Mouse (Mus musculus): Measurements from ENCODE around the gene Usp11.
"Not testable (repeated sequence)": the region's sequence is repeated elsewhere in the genome, so short reads cannot be mapped to it uniquely, and the experiment has no call there.

Gene Usp11

DNA sequence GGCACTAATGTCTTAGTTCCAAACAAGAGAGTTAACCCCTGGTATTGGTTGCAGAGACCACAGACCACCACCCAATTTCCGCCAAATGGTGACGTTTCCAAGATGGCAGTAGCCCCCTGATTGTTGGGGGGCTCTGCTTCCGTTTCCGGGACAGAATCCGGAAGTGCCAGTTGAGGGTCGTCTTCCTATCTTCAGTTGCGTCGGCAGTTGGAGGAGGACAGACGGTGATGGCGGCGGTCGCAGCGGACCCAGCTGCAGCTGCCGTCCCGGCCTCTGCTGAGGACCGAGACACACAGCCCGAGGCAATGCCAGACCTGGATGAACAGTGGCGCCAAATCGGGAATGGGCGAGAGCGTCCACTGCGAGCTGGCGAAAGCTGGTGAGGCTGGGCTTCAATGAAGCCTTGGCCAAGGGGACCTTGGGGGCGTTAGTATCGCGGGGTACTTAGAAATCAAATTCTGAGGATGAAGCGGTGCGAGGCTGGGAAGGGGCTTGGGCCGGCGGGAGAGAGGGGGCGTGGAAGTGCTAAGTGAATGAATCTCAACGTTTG is at the start of gene Usp11:
Gene Usp11 (plus strand): TSS at position 166 of the 550 bp plus-strand sequence.
- DNase-seq (ENCODE audit: low spot score), result peak; percentile 16

DNA sequence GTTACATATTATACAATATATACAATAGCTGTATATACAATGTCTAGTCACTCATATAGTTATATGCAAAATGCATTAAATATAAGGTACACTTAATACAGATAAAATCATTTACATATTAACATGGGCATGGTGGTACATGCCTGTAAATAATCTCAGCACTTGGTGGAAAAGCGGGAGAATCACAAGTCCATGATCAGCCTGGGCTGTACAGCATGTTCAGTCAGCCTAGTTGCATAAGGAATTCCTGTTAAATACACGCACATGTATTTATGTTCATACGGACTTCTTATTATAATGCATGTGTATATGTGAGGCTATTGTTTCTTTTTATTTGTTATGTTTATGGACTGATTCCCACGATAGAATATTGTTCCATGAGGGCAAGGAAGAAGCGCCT is 46.1 kb upstream of the Usp11 start:
- no peak for DNase-seq (ENCODE audit: low spot score)

DNA sequence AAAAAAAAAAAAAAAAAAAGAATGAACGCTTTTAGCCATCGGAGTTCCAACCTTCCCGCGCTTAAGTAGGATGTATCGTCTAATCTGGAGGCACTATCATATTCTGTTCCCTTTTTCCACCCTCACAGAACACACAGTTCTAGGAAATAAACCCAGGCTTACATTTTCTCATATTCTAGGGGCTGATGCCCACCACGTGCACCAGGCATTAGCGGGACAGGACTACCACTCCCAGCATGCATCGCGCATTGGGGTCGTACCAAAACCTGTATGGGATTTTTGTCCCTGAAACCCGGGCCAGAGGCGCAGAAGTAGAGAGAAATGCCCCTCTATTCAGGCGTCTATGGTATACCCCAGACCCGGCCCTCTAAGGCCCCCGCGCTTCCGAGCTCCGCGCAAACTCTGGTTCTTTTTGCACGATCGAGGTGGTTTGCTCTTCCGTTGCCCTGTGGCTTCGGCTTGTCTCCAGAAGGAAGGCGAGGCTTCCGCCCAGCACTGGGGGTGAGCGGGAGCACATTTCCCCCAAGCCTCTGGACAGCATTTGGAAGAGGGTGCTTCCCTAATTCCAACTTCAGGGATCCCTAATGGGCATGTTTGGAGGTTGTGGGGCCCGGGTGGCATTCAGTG is 45.6 kb upstream of the Usp11 start, which contains the start of gene Uba1:
Gene Uba1 (plus strand): TSS at position 301 of the 627 bp plus-strand sequence.
- DNase-seq (ENCODE audit: low spot score), result peak; percentile 55

DNA sequence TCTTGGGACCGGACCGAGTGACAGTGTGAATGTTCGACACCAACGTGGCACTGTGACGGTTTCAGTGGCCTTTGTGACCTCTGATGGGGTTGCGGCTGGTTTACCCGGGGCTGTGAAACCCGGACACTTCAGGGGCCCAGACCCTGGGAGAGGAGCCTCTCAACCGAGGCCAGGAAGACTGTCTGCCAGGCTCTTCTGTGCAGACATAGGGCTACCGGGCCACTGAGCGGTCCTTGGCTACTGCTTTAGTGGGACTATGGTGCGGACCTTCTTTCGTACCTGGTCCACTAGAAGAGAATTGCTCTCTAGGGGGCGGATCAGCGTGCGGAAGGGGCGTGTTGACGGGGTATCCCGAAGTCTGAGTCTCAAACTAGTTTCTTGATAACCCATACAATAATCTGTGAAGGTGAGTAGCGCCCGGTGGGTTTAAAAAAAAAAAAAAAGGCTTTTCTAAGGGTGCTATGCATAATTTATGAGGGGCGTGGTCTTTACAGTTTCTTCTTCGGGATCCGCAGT is 44.8 kb upstream of the Usp11 start:
- DNase-seq (ENCODE audit: low spot score), result no peak

DNA sequence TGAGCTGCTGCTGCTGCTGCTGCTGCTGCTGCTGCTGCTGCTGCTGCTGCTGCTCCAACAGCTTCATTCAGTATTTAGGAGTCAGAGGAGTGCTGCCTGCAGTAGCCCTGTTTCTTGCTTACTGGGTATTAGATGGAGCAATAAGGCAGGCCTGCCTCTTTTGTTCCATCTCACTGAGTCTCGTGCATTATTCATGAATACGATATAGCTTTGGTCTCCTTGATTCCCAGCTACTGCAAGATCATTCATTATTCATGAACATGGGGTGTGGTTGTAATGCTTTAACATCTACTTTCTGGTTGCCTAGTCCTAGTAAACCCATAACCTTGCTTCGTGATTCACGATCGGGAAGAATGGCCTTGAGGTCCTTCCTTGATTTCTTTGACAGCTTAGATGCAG is 41.4 kb upstream of the Usp11 start:
- DNase-seq (ENCODE audit: low spot score), result peak; percentile 8

DNA sequence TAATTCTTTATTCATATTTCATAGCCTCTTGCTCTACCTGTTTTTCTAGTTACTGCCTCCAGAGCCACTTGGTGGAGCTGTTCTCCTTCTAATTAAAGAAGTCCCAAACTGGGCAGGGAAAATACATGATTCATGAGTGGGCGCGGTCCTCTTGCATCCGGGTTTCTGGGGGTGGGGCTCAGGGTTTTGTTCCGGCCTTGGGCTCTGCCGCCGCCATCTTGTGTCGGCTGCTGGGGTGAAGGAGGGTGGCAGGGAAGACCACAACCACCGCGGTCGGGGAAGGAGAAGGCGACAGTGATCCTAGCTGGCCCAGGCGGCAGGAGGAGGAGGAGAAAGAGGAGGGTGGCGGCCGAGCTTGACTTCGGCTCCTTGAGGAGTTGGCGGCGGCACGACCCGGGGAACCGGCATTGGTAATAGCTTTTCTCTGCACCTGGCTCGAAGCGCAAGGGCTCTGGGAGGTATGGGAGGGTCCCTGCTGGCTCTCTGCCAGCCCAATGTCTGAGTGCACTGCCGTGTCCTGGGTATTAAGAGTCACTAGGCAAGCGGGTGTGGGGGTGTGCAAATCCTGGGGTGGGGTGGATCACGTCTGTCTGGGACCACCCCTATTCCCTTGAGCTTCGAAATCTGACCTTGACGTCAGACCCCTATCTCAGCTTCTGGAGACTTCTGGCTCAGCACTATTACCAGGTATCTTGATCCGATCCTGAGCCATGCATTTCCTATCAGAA is 40.8 kb upstream of the Usp11 start:
- DNase-seq (ENCODE audit: low spot score), result peak; percentile 79

DNA sequence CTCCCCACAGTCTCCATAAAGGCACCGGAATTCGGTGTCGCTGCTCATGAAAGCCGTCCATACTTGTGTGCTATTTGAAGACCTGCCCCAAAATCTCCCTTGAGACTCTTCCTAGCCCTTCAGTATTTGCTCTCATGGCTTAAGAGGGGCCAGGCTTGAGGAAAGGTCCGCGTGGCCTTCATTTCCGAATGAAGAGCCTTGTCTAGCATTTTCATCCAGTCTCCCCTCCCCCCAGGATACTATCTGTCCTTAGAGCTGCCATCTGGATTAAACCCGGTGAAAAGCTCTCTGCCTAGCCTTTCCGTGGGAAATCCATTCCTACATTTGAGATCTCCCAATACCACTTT is 40.3 kb upstream of the Usp11 start:
- no peak for DNase-seq (ENCODE audit: low spot score)

DNA sequence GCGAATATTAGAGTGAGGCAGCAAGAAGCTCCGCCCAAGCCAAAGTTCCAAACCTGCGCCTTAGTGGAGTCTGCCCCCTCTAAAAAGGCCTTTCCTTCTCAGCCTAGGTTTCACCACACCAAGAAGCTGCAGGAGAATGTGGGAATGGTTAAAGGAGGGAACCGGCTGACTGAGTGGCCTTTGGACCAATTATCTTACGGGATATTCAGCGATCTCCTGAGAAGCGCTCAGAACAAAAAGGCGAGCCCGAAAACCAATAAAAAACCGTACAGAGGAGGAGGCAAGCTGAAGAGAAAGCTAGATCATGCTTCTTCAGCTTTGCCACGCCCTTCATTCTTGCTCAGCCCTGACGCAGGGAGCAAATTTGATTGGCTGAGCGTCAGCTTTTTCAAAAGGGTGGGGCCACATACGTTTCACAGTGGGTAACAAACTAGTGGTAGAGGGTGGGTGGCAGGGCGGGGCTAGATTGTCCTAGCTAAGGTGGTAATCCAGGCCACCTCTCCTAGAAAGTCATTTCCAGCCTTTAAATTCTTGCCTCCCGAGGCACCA is 16.1 kb upstream of the Usp11 start, which contains the start of gene Cdk16:
Gene Cdk16 (plus strand): TSS at position 436 of the 549 bp plus-strand sequence.
- DNase-seq (ENCODE audit: low spot score), result peak; percentile 68

DNA sequence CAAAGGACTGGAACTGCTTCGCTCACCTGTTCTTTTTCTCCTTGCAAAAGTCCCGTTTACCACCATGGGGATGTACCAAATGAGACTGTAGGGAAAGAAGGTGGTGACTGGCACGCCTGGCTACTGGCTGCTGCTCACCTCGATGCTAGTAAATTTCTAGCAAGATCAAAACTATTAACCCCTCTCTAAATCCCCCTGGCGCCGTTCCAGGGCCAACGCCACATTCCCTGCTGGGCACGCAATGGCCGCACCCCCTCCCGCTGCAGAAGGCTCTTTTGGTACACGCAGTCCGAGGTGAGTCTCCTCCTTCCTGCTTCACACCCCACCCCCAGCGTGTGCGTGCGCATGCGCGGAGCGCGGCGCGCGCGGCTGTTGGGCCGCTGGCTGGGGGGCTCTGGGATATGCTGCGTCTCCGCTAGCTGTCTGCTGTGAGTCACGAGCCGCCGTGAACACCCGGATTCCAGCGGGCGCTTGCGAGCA is 15.6 kb upstream of the Usp11 start:
- peak; percentile 27 for DNase-seq (ENCODE audit: low spot score)

DNA sequence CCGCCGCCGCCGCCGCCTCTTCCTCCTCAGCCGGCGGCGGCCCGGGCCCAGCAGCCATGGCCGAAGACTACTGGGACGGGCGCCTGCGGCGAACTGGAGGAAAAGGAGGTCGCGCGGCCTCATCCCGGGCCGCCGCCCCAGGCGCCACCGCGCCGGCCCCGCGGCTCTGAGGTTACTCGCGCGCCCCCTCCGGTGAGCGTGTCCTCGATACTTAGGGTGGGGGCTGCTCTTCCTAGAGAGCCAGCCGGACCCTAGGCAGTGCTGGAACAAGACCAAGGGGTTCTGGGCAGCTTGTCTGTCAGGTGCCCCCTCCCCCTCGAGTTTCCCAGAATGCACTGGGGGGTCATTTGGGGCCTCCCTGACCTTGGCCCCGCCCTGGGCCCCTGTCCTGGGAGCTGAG is 15.1 kb upstream of the Usp11 start:
- peak; percentile 10 for DNase-seq (ENCODE audit: low spot score)

DNA sequence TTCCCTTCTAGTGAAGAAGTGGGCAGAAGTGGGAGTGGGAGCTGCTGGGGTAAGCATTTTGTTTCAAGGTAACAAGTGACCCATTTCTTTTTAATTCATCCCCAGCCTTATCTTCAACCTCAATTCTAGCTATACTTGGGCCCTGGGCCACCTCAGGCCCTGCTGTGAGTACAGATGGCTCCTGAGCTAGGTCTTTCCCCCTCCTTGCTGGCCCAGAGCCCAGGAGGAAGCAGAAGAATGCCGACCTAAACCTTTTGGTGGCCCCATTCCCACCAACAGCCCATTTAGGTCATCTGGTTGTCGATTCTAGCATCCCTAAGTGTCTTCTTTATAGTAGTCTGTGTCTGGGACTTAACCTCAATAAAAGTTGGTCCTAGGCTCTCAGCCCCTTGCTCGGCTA is 12.1 kb upstream of the Usp11 start:
- DNase-seq (ENCODE audit: low spot score), result no peak

DNA sequence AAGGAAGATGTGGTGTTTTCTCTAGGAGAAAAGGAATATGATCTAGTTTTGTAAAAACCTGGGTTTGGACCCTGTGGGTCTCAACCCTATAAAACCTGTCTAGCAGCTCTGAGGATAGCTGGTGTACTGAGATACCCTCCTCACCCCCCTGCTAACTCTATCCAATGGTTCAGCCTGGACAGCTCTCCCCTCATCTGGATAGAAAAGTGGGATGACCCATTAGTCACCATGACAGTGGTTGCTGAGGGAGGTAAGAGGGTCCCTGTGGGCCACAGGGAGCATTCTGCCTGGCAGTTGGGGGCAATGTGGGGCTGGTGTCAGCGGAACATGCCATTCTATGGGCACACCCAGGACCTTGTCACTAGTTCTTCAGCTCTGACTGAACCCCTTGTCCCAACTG is 11.1 kb upstream of the Usp11 start:
- no peak for DNase-seq (ENCODE audit: low spot score)

DNA sequence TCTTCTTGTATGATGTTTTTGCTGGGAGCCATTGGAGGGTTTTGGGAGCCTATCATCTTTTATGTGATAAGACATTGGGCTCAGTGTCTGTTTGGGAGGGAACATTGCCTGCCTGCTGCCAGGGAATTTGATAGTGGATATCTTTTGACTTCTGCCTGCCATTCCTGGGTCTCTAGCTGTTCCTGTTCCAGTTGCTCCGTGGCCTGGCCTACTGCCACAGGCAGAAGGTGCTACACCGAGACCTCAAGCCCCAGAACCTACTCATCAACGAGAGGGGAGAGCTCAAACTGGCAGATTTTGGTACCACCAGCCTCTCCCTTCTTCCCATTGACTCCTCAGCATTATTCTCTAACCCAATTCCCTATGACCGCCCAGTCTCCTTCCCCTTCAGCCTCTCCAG is 7.9 kb upstream of the Usp11 start:
- DNase-seq (ENCODE audit: low spot score), result no peak

DNA sequence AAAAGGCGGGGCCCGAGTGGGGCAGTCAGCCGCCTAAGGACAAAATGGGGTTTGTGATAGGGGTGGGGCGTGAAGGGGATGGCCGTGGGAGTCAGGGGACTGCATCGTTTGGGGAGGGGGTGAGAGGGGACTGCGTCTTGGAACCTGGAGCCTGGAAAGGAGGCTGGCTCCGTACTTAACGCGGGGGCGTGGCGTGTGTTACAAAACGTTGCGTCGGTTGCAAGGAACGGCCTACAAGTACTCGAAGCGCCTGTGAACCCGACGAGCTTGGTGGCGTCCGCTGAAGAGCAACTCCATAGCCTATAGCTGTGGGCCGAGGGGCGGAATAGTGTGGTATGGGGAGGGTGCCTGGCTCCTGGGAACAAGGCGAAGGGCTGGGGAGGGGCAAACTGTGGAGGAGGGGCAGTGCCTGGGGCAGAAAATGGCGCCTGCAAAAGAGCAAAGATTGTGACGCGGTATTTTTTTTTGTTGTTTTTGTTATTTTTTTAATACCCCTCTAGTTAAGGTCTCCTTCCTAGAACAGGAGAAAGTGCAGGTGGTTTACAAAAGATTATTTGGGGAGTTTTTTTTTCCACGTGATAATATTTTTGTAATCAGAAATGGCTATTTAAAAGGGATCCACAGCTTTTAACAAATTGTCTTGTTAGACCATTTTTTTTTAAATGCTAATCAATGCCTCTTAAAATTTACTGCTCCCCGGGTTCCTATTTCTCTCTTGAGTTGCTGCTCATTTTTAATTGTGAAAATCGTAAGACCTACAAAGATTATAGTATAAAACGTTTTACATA is 783 bp downstream of the Usp11 start:
- DNase-seq (ENCODE audit: low spot score), result peak; percentile 20

DNA sequence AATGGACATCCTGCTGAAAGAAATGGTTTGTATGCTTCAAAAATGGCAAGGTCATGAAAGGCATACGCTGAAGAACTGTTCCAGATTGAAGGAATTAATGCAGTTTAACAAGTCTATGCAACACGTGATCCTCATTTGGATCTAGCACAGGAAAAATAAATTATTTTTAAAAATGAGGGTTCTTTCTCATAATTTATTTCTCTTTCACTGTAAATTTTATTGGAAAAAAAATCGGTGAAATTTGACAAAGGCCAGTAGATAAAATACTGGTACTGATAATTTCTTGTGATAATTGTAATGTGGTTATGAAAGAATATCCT is 1.3 kb downstream of the Usp11 start:
- no peak for DNase-seq (ENCODE audit: low spot score)

DNA sequence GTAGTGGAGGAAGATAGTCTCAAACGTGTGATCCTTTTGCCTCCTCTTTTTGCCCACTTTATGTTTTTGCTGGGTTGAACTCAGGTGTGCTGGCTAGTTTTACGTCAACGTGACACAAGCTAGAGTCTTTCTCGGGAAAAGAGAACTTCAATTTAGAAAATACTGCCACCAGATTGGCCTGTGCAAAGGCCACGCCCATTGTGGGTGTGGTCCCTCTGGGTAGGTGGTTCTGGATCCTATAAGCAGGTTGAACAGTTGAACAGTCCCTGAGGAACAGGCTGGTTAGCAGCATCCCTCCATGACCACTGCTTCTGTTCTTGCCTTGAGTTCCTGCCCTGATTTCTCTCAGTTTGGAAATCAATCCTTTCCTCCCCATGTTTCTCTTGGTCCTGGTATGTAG is 25.0 kb downstream of the Usp11 start:
- DNase-seq (ENCODE audit: low spot score), result no peak

DNA sequence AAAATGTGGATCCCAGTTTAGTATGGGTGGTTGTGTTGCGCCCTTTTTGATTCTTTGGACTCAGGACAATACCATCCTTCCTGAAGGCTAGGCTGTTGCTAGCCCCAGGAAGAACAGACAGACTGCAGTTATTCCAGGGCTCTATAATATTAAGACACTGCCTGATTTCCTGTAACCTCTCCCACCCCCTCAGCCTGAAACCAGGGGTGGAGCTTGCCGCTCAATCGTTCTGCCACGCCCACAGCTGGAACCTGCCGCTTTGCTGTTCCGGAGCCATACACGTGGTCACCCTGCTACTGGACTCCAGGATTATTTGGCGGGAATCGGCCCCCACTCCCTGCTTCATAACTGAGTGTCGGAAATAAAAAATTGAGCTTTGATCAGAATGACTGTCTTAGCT is 26.3 kb downstream of the Usp11 start:
- not testable (repeated sequence) for DNase-seq (ENCODE audit: low spot score)

DNA sequence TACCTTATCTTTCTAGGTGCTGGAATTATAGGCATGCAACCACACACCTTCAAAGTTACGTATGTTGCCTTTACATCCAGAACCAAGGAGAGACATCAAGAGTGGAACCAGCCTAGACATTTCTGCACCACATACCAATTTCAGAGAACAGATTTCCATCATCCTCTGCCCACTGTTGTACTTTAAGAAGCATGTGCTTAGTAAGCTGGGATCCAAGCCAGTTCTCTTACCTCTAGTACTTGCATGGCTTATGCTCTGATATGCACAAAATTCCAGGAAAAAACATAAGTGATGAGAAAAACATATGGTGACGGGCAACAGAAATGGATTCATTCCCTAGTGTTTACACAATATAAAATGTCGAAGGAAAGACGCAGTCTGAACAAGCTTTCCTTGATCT is 32.8 kb downstream of the Usp11 start:
- peak; percentile 11 for DNase-seq (ENCODE audit: low spot score)

DNA sequence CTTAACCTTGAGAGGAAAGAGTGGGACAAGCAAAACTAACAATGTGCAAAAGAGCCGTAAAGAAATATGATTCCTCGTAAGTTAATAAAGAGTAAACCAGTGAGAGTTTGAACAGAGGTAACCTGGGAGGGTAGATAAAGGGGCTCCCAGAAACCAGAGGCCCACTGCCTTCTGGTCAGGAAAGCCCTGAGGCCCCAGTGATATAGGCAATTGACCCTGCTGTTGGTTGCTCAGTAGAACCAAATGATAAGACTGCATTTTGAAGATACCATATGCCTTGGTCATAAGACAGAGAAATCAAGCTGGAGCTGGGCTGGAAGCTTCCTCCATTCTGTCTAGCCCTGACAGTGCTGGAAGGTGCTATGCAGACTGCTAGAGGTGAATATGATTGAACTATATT is 45.1 kb downstream of the Usp11 start:
- no peak for DNase-seq (ENCODE audit: low spot score)

DNA sequence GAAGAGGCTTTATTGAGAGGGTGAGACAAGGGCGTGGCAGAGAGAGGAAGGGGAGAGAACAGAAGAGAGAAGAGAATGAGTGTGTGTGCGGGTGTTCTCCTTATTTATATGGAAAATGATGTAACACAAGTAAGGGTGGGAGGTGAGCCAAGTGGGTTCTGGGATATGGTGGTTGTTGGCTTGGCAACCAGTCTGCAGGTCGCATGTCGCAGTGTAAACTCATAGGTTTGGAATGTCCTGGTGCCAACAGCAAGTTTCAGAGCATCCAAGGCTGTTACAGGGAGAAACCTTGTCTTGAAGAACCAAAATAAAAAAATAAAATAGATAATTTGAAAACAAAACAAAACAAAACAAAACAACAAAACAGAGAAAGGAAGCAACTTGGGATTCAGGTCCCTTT is 57.5 kb downstream of the Usp11 start:
- no peak for DNase-seq (ENCODE audit: low spot score)

All from layer of hippocampus, adult 9-10 months (tissue).